ENCODE assay signal across 14 mouse cellular contexts in the genomic region with DNA sequence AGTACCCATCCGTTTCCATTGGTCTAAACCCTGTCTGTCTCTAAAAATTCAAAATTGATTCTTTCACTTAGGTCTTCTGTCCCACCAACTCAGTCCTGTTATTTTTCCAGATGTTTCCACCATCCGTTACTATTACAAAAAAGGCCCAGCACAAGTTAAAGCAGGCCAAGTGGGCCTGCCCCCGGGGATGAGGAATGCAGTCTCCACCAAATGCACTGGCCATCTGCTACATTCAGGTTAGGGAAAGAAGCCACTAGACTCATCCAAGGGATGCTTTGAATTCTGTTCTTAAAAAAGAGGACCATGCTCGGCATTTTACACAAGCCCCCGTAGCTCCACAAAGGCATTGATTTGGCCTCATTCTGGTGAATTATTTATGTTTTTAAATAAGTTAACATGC.
DNase-seq lines count a peak whose midpoint lies in the region; ATAC-seq lines count a peak whose summit lies in the region.
"Had no signal": no experiment of that assay in that cellular context is flagged by ENCODE, and none has a peak within 500 bp of the region (broad histone marks: within the 10 kb centered on the region; RNA-seq: fewer than 3 reads in every experiment).

No protein-coding gene starts in this region.

- ATAC-seq in heart, embryonic 15.5 days (replicated peaks; ENCODE audit: insufficient number of reproducible peaks, insufficient read depth, low FRiP score, low read depth) = no peak
- ATAC-seq: intestine, embryonic 15.5 days; lung, postnatal 0 days had no signal

- peak overlapping the region; percentile 48; the same call in 1 of the 2 replicates for H3K27ac ChIP-seq in heart, embryonic 15.5 days
- H3K27ac ChIP-seq: forebrain, embryonic 12.5 days; intestine, embryonic 15.5 days had no signal

- H3K36me3 ChIP-seq in heart, embryonic 15.5 days = no peaks in the 10 kb centered on the region
- H3K36me3 ChIP-seq: embryonic facial prominence, embryonic 13.5 days; forebrain, embryonic 12.5 days; intestine, embryonic 15.5 days had no signal

- H3K9ac ChIP-seq in heart, embryonic 15.5 days = no peak overlapping the region
- H3K9ac ChIP-seq: embryonic facial prominence, embryonic 13.5 days; forebrain, embryonic 12.5 days; intestine, embryonic 15.5 days had no signal

- H3K4me3 ChIP-seq in heart, embryonic 15.5 days = no peak overlapping the region
- H3K4me3 ChIP-seq: embryonic facial prominence, embryonic 13.5 days; forebrain, embryonic 12.5 days; intestine, embryonic 15.5 days had no signal

- WGBS in heart, embryonic 15.5 days = 49% methylated on average over 5 of the region's 5 CpGs

- no peaks in the 10 kb centered on the region for H3K9me3 ChIP-seq in heart, embryonic 15.5 days (replicated peaks)
- H3K9me3 ChIP-seq: embryonic facial prominence, embryonic 13.5 days; forebrain, embryonic 12.5 days; intestine, embryonic 15.5 days had no signal

- H3K4me1 ChIP-seq in heart, embryonic 15.5 days (replicated peaks) = peaks cover 41% of the 10 kb centered on the region

- DNase-seq in heart, postnatal 14 days = no peak
- peak; percentile 36 for DNase-seq in 3T3-L1 (ENCODE audit: low read depth, low spot score)
- DNase-seq in NIH3T3 (ENCODE audit: low read depth) = peak; percentile 38
- peak; percentile 66 to 74 for DNase-seq in cerebellum, postnatal 25 days
- no peak for DNase-seq in retina, embryonic 14.5 days (ENCODE audit: low spot score)
- DNase-seq in Muller cell, postnatal 12 days (ENCODE audit: inconsistent ontology term) = no peak
- DNase-seq: adrenal gland, adult 8-10 months; kidney, postnatal 25 days had no signal

- intact Hi-C loops in heart, postnatal 14 days (cut with DNase I) = no loop called here

- no peaks in the 10 kb centered on the region for H3K27me3 ChIP-seq in heart, embryonic 15.5 days
- H3K27me3 ChIP-seq: forebrain, embryonic 12.5 days; intestine, embryonic 15.5 days had no signal

- H3K4me2 ChIP-seq in heart, embryonic 15.5 days = no peak overlapping the region
- H3K4me2 ChIP-seq: embryonic facial prominence, embryonic 13.5 days; forebrain, embryonic 12.5 days; intestine, embryonic 15.5 days; liver, embryonic 11.5 days had no signal

Comparison
In these comparisons a context has a peak if more than half of its experiments do, and no peak if none do; other contexts are left out.
1. DNase-seq: peak in 3T3-L1 (single experiment), NIH3T3 (single experiment) and cerebellum, postnatal 25 days (2 of 2); none in heart, postnatal 14 days (0 of 2), retina, embryonic 14.5 days (single experiment) and Muller cell, postnatal 12 days (single experiment).